Mouse (Mus musculus): ENCODE results near the gene Ttll7. TPM values are rescaled to one million over a fixed set of nuclear protein-coding genes. Genes with fewer than 3 reads are reported as not detected.

Gene Ttll7
- polyA plus RNA-seq, 1 experiment from 2014 or later, result 12.4 TPM

GRCm38 (mm10) chr3:147019506-147019905 is 167.3 kb downstream of the Ttll7 start:
- DNase-seq (ENCODE audit: low spot score) (no peak), ATAC-seq (no peak)
- no peaks in the 10 kb centered on the region for H3K36me3 ChIP-seq (ENCODE audit: insufficient read depth, low read length)
- no peak for TF ChIP-seq EP300 (IDR thresholded peaks at IDR 0.05)
- no peak for TF ChIP-seq CTCF (IDR thresholded peaks at IDR 0.05)
- H3K4me1 ChIP-seq (ENCODE audit: insufficient read depth, low read depth, low read length), result no peaks in the 10 kb centered on the region
- no peaks in the 10 kb centered on the region for H3K9me3 ChIP-seq (ENCODE audit: low read length)
- H3K4me3 ChIP-seq (ENCODE audit: low read depth, low read length), result no peak overlapping the region
- H3K4me2 ChIP-seq (replicated peaks; ENCODE audit: low read depth, low read length), result no peak overlapping the region
- 77% methylated on average over 5 of the region's 5 CpGs for WGBS
- no peak overlapping the region for H3K27ac ChIP-seq (ENCODE audit: low read length)
- no peaks in the 10 kb centered on the region for H3K27me3 ChIP-seq (replicated peaks; ENCODE audit: insufficient read depth, low read length)
- no peak overlapping the region for H3K9ac ChIP-seq (replicated peaks; ENCODE audit: low read depth)

GRCm38 (mm10) chr3:147026248-147026647 is 174.1 kb downstream of the Ttll7 start:
- ATAC-seq (no peak), DNase-seq (ENCODE audit: low spot score) (no peak)
- TF ChIP-seq CTCF (IDR thresholded peaks at IDR 0.05) (no peak), EP300 (IDR thresholded peaks at IDR 0.05) (no peak)
- Histone ChIP-seq H3K9me3 (ENCODE audit: low read length) (no peaks in the 10 kb centered on the region), H3K27ac (ENCODE audit: low read length) (no peak overlapping the region), H3K4me1 (ENCODE audit: insufficient read depth, low read depth, low read length) (no peaks in the 10 kb centered on the region), H3K9ac (replicated peaks; ENCODE audit: low read depth) (no peak overlapping the region), H3K27me3 (replicated peaks; ENCODE audit: insufficient read depth, low read length) (no peaks in the 10 kb centered on the region), H3K4me2 (replicated peaks; ENCODE audit: low read depth, low read length) (no peak overlapping the region), H3K4me3 (ENCODE audit: low read depth, low read length) (no peak overlapping the region), H3K36me3 (ENCODE audit: insufficient read depth, low read length) (no peaks in the 10 kb centered on the region)
- 93% methylated on average over 5 of the region's 5 CpGs for WGBS

GRCm38 (mm10) chr3:147028382-147028781 is 176.2 kb downstream of the Ttll7 start:
- no peaks in the 10 kb centered on the region for H3K36me3 ChIP-seq (ENCODE audit: insufficient read depth, low read length)
- H3K4me2 ChIP-seq (replicated peaks; ENCODE audit: low read depth, low read length), result no peak overlapping the region
- no peak for ATAC-seq
- no peaks in the 10 kb centered on the region for H3K27me3 ChIP-seq (replicated peaks; ENCODE audit: insufficient read depth, low read length)
- TF ChIP-seq EP300 (IDR thresholded peaks at IDR 0.05) (no peak), CTCF (IDR thresholded peaks at IDR 0.05) (no peak)
- H3K9ac ChIP-seq (replicated peaks; ENCODE audit: low read depth), result no peak overlapping the region
- 89% methylated on average over 7 of the region's 7 CpGs for WGBS
- no peak overlapping the region for H3K4me3 ChIP-seq (ENCODE audit: low read depth, low read length)
- H3K4me1 ChIP-seq (ENCODE audit: insufficient read depth, low read depth, low read length), result no peaks in the 10 kb centered on the region
- H3K27ac ChIP-seq (ENCODE audit: low read length), result no peak overlapping the region
- DNase-seq (ENCODE audit: low spot score), result no peak
- no peaks in the 10 kb centered on the region for H3K9me3 ChIP-seq (ENCODE audit: low read length)

- no peak for DNase-seq (ENCODE audit: low spot score)
- ATAC-seq, result no peak
- no peaks in the 10 kb centered on the region for H3K27me3 ChIP-seq (replicated peaks; ENCODE audit: insufficient read depth, low read length)
- no peak overlapping the region for H3K27ac ChIP-seq (ENCODE audit: low read length)
- WGBS, result 67% methylated on average over 11 of the region's 11 CpGs
- no peak overlapping the region for H3K4me2 ChIP-seq (replicated peaks; ENCODE audit: low read depth, low read length)
- H3K9me3 ChIP-seq (ENCODE audit: low read length), result no peaks in the 10 kb centered on the region
- no peaks in the 10 kb centered on the region for H3K36me3 ChIP-seq (ENCODE audit: insufficient read depth, low read length)
- H3K9ac ChIP-seq (replicated peaks; ENCODE audit: low read depth), result no peak overlapping the region
- TF ChIP-seq CTCF (IDR thresholded peaks at IDR 0.05) (no peak; the same call in 1 of the 2 replicates), EP300 (IDR thresholded peaks at IDR 0.05) (no peak)
- H3K4me3 ChIP-seq (ENCODE audit: low read depth, low read length), result no peak overlapping the region
- no peaks in the 10 kb centered on the region for H3K4me1 ChIP-seq (ENCODE audit: insufficient read depth, low read depth, low read length)
These were observed 177.6 kb downstream of the Ttll7 start for GRCm38 (mm10) chr3:147029718-147030117.

GRCm38 (mm10) chr3:147030266-147030880 is 178.2 kb downstream of the Ttll7 start:
- 55% methylated on average over 11 of the region's 11 CpGs for WGBS

More at GRCm38 (mm10) chr3:147030266-147030880, 178.2 kb downstream of the Ttll7 start:
- Histone ChIP-seq H3K27ac (ENCODE audit: low read length) (no peak overlapping the region), H3K4me3 (ENCODE audit: low read depth, low read length) (no peak overlapping the region), H3K9ac (replicated peaks; ENCODE audit: low read depth) (no peak overlapping the region), H3K4me2 (replicated peaks; ENCODE audit: low read depth, low read length) (no peak overlapping the region), H3K9me3 (ENCODE audit: low read length) (no peaks in the 10 kb centered on the region), H3K27me3 (replicated peaks; ENCODE audit: insufficient read depth, low read length) (no peaks in the 10 kb centered on the region), H3K36me3 (ENCODE audit: insufficient read depth, low read length) (no peaks in the 10 kb centered on the region), H3K4me1 (ENCODE audit: insufficient read depth, low read depth, low read length) (no peaks in the 10 kb centered on the region)
- TF ChIP-seq CTCF (IDR thresholded peaks at IDR 0.05) (no peak), EP300 (IDR thresholded peaks at IDR 0.05) (no peak)
- ATAC-seq, result no peak
- no peak for DNase-seq (ENCODE audit: low spot score)

Other genes with a start within 250 kb of the Ttll7 start
- 0.05 and 0.07 TPM in 2 replicates for gene Dnase2b, start 236.8 kb upstream of the Ttll7 start, polyA plus RNA-seq (2015; fragmentation: Nextera tagmentation; extraction: Ambion mirVana)
- gene 4930503B20Rik, start 201.1 kb upstream of the Ttll7 start, polyA plus RNA-seq (2015; fragmentation: Nextera tagmentation; extraction: Ambion mirVana), result not detected in 2 replicates
- 0.58 and 0.82 TPM in 2 replicates for gene Samd13, start 166.8 kb upstream of the Ttll7 start, polyA plus RNA-seq (2015; fragmentation: Nextera tagmentation; extraction: Ambion mirVana)
- 37.5 and 40.9 TPM in 2 replicates for gene Prkacb, start 39.4 kb upstream of the Ttll7 start, polyA plus RNA-seq (2015; fragmentation: Nextera tagmentation; extraction: Ambion mirVana)